Mouse (Mus musculus) limb, embryonic 12.5 days (tissue): Measurements from ENCODE around the gene Tmem221. TPM values are rescaled to one million over a fixed set of nuclear protein-coding genes. Genes with fewer than 3 reads are reported as not detected.

Experiments used
- ATAC-seq: fragments of 200-750 bp; cut with Nextera tagmentation; 2 replicates; pipeline ENCODE4 v1.8.0; 2017; ENCODE audit warnings: low read depth, moderate TSS enrichment; ENCODE audit not compliant: insufficient number of reproducible peaks, insufficient read depth, low FRiP score, low TSS enrichment
- H3K27ac ChIP-seq: fragments of 300-500 bp; sonication (generic); 2 replicates; pipeline ENCODE4 v1.5.1; 2016; ENCODE audit warnings: mild to moderate bottlenecking, moderate library complexity
- H3K27me3 ChIP-seq: fragments of 300-500 bp; sonication (generic); 2 replicates; pipeline ENCODE4 v1.6.1; 2016; ENCODE audit warnings: mild to moderate bottlenecking, moderate library complexity
- H3K36me3 ChIP-seq: fragments of 300-500 bp; sonication (generic); 2 replicates; pipeline ENCODE4 v1.6.1; 2016; ENCODE audit warnings: mild to moderate bottlenecking, moderate library complexity
- H3K4me1 ChIP-seq: fragments of 300-500 bp; sonication (generic); replicated peaks from 2 replicates; pipeline ENCODE4 v1.6.1; 2016
- H3K4me2 ChIP-seq: fragments of 300-500 bp; sonication (generic); 2 replicates; pipeline ENCODE4 v1.6.1; 2016; ENCODE audit warnings: mild to moderate bottlenecking, moderate library complexity
- H3K4me3 ChIP-seq: fragments of 300-500 bp; sonication (generic); replicated peaks from 2 replicates; pipeline ENCODE4 v1.5.1; 2016; ENCODE audit warnings: mild to moderate bottlenecking
- H3K9ac ChIP-seq: fragments of 300-500 bp; sonication (generic); replicated peaks from 2 replicates; pipeline ENCODE4 v1.6.1; 2016; ENCODE audit warnings: mild to moderate bottlenecking, moderate library complexity
- H3K9me3 ChIP-seq: fragments of 300-500 bp; sonication (generic); 2 replicates; pipeline ENCODE4 v1.6.1; 2016; ENCODE audit warnings: mild to moderate bottlenecking, moderate library complexity
- whole genome bisulfite sequencing: fragments of 180-500 bp; shearing (Covaris S2); methylation state at CpG from one replicate; pipeline ENCODE4 v1.1.7; 2016; 5-methylcytosine and 5-hydroxymethylcytosine counted together
- polyA plus RNA-seq: library from polyadenylated mRNA; unstranded; fragments of >200 nt; fragmentation: Nextera tagmentation; extraction: Ambion mirVana; gene quantifications from 2 replicates; pipeline ENCODE4 v1.2.1, GENCODE M21; 2016

Gene Tmem221
- polyA plus RNA-seq, 1 experiment from 2014 or later, result 0.13 TPM

DNA sequence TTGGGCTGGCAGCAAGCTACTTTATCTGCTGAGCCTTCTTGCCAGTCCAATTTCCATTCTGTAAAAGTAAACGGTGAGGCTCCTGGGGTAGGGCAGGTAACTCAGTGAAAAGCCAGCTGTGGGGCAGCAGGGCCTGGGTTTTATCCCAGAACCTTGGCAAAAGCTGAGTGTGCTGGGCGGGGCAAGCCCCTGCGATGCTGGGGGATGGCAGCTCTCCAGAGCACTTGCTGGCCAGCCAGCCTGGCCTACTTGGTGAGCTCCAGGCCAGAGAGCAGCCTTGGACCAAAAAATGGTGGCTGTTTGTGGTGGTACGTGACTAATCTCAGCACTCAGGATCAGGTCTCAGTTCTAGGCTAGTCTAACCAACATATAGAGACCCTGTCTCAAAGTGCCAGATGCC lies 52.7 kb downstream of the Tmem221 start:
- no peak for ATAC-seq
- no peak overlapping the region for H3K9ac ChIP-seq
- peaks cover 8% of the 10 kb centered on the region; the same call in 1 of the 2 replicates for H3K4me1 ChIP-seq
- WGBS, result 75% methylated on average over 4 of the region's 4 CpGs
- no peaks in the 10 kb centered on the region for H3K36me3 ChIP-seq
- no peak overlapping the region for H3K4me2 ChIP-seq
- no peak overlapping the region for H3K27ac ChIP-seq
- H3K27me3 ChIP-seq, result peaks cover 59% of the 10 kb centered on the region
- H3K4me3 ChIP-seq, result no peak overlapping the region
- H3K9me3 ChIP-seq, result no peaks in the 10 kb centered on the region

DNA sequence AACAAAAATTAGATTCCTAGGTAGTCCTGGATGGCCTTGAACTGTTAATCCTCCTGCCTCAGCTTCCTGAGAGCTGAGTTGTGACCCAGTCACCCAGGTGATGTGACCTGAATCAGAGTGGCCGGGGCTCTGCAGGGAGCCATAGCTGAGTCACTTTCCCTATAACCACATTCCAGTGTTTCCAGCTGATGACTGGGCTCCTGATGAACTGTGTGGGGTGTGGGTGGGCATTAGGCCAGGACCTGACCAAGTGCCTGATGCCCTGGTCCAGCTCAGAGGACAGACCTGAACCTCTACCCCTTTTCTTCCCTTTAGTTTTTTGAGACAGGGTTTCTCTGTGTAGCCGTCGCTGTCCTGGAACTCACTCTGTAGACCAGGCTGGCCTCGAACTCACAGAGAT lies 53.3 kb downstream of the Tmem221 start:
- Histone ChIP-seq H3K9ac (no peak overlapping the region), H3K4me2 (no peak overlapping the region), H3K36me3 (no peaks in the 10 kb centered on the region), H3K4me1 (peaks cover 8% of the 10 kb centered on the region; the same call in 1 of the 2 replicates), H3K9me3 (no peaks in the 10 kb centered on the region), H3K27ac (no peak overlapping the region), H3K27me3 (peaks cover 52% of the 10 kb centered on the region), H3K4me3 (no peak overlapping the region)
- ATAC-seq, result no peak
- 84% methylated on average over 4 of the region's 4 CpGs for WGBS

DNA sequence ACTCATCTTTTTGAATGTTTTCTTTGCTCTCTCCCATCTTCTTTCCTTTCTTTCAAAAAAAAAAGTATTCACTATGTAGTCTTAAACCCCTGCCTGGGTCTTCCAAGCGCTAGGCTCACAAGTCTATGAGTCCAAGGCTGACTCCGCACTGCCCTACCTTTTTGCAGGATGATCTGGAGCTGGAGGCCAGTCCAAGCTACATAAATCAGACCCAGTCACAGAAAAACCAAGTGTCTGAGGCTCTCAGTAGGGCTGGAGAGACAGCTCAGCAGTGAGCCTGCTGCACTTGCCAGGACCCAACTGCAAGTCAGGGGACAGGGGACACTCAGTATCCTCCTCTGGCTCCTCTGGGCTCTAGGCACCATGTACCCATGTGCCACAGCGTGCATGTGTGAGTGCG lies 54.3 kb downstream of the Tmem221 start:
- Histone ChIP-seq H3K4me2 (no peak overlapping the region), H3K27me3 (peaks cover 42% of the 10 kb centered on the region), H3K9ac (no peak overlapping the region), H3K9me3 (no peaks in the 10 kb centered on the region), H3K36me3 (no peaks in the 10 kb centered on the region), H3K27ac (no peak overlapping the region), H3K4me1 (peaks cover 8% of the 10 kb centered on the region), H3K4me3 (no peak overlapping the region)
- 78% methylated on average over 4 of the region's 4 CpGs for WGBS
- ATAC-seq, result no peak

Other genes starting within 250 kb of the Tmem221 start
- gene Use1, start 192.0 kb downstream of the Tmem221 start, polyA plus RNA-seq, result 92.7 and 100 TPM in 2 replicates
- 4.2 and 4.9 TPM in 2 replicates for gene Ocel1, start 187.6 kb downstream of the Tmem221 start, polyA plus RNA-seq
- gene Nr2f6, start 176.9 kb downstream of the Tmem221 start, polyA plus RNA-seq, result 65.8 and 72.4 TPM in 2 replicates
- 7.0 and 7.1 TPM in 2 replicates for gene Ushbp1, start 163.1 kb downstream of the Tmem221 start, polyA plus RNA-seq
- gene Babam1, start 162.0 kb downstream of the Tmem221 start, polyA plus RNA-seq, result 96.9 TPM in 2 replicates
- gene Ankle1, start 152.9 kb downstream of the Tmem221 start, polyA plus RNA-seq, result 41.5 and 44.1 TPM in 2 replicates
- 78.2 and 82.8 TPM in 2 replicates for gene Abhd8, start 95.2 kb downstream of the Tmem221 start, polyA plus RNA-seq
- gene Mrpl34, start 93.9 kb downstream of the Tmem221 start, polyA plus RNA-seq, result 180 and 203 TPM in 2 replicates
- gene Dda1, start 89.7 kb downstream of the Tmem221 start, polyA plus RNA-seq, result 99.8 and 106 TPM in 2 replicates
- 6.8 and 6.9 TPM in 2 replicates for gene Ano8, start 72.9 kb downstream of the Tmem221 start, polyA plus RNA-seq
- 22.1 and 23.2 TPM in 2 replicates for gene Gtpbp3, start 70.8 kb downstream of the Tmem221 start, polyA plus RNA-seq
- 59.2 and 62.5 TPM in 2 replicates for gene Plvap, start 47.1 kb downstream of the Tmem221 start, polyA plus RNA-seq
- 0.25 and 0.49 TPM in 2 replicates for gene Ccdc194, start 33.2 kb downstream of the Tmem221 start, polyA plus RNA-seq
- 8.1 and 11.3 TPM in 2 replicates for gene Bst2, start 21.4 kb downstream of the Tmem221 start, polyA plus RNA-seq
- gene Mvb12a, start 15.9 kb downstream of the Tmem221 start, polyA plus RNA-seq, result 64.3 and 69.1 TPM in 2 replicates
- gene Nxnl1, start 7.7 kb upstream of the Tmem221 start, polyA plus RNA-seq, result not detected in 2 replicates
- 45.5 and 50.0 TPM in 2 replicates for gene Slc27a1, start 10.0 kb upstream of the Tmem221 start, polyA plus RNA-seq
- 228 and 243 TPM in 2 replicates for gene Pgls, start 33.3 kb upstream of the Tmem221 start, polyA plus RNA-seq
- 4.6 and 6.6 TPM in 2 replicates for gene Fam129c, start 38.8 kb upstream of the Tmem221 start, polyA plus RNA-seq
- gene Colgalt1, start 52.1 kb upstream of the Tmem221 start, polyA plus RNA-seq, result 61.4 and 65.9 TPM in 2 replicates
- 0.60 and 0.86 TPM in 2 replicates for gene Unc13a, start 112.9 kb upstream of the Tmem221 start, polyA plus RNA-seq
- gene Jak3, start 117.4 kb upstream of the Tmem221 start, polyA plus RNA-seq, result 3.8 and 4.4 TPM in 2 replicates
- gene Insl3, start 130.3 kb upstream of the Tmem221 start, polyA plus RNA-seq, result 0.54 and 0.64 TPM in 2 replicates
- gene B3gnt3, start 142.9 kb upstream of the Tmem221 start, polyA plus RNA-seq, result 0.70 and 1.1 TPM in 2 replicates
- 5.5 and 6.0 TPM in 2 replicates for gene Fcho1, start 166.8 kb upstream of the Tmem221 start, polyA plus RNA-seq